Mouse (Mus musculus): ENCODE measurements around the gene Gm49388. TPM values are rescaled to one million over a fixed set of nuclear protein-coding genes. Genes with fewer than 3 reads are reported as not detected.

Gm49388 gene
- polyA plus RNA-seq, 1 experiment from 2014 or later, result not detected

- ATAC-seq (replicated peaks; ENCODE audit: insufficient number of reproducible peaks, low FRiP score, low TSS enrichment, low read depth) (no peak), DNase-seq (ENCODE audit: low spot score) (no peak)
- no peaks in the 10 kb centered on the region; the same call in 1 of the 2 replicates for H3K4me1 ChIP-seq (ENCODE audit: control insufficient read depth, insufficient read depth, low read length)
- peaks cover 10% of the 10 kb centered on the region for H3K36me3 ChIP-seq (replicated peaks; ENCODE audit: control insufficient read depth, insufficient read depth, low read depth, low read length)
- H3K4me2 ChIP-seq (ENCODE audit: low read depth, low read length), result no peak overlapping the region
- H3K27me3 ChIP-seq (ENCODE audit: control insufficient read depth, insufficient read depth, low read length), result no peaks in the 10 kb centered on the region
- H3K27ac ChIP-seq (replicated peaks; ENCODE audit: low read depth, low read length), result no peak overlapping the region
- WGBS, result 89% methylated on average over 4 of the region's 4 CpGs
- H3K4me3 ChIP-seq (ENCODE audit: low read depth, low read length), result no peak overlapping the region
- no peak overlapping the region for H3K9ac ChIP-seq (replicated peaks; ENCODE audit: low read length)
- H3K9me3 ChIP-seq (replicated peaks; ENCODE audit: control insufficient read depth, low read length), result no peaks in the 10 kb centered on the region
Measured at GRCm38 (mm10) chr7:127763642-127764041, 21.8 kb upstream of the Gm49388 start.

GRCm38 (mm10) chr7:127765756-127766155, 19.7 kb upstream of the Gm49388 start:
- no peaks in the 10 kb centered on the region for H3K27me3 ChIP-seq (ENCODE audit: control insufficient read depth, insufficient read depth, low read length)
- H3K4me1 ChIP-seq (ENCODE audit: control insufficient read depth, insufficient read depth, low read length), result peaks cover 2% of the 10 kb centered on the region; the same call in 1 of the 2 replicates
- H3K9ac ChIP-seq (replicated peaks; ENCODE audit: low read length), result no peak overlapping the region
- H3K4me3 ChIP-seq (ENCODE audit: low read depth, low read length), result no peak overlapping the region
- H3K36me3 ChIP-seq (replicated peaks; ENCODE audit: control insufficient read depth, insufficient read depth, low read depth, low read length), result peaks cover 10% of the 10 kb centered on the region
- H3K4me2 ChIP-seq (ENCODE audit: low read depth, low read length), result no peak overlapping the region
- H3K27ac ChIP-seq (replicated peaks; ENCODE audit: low read depth, low read length), result no peak overlapping the region
- no peaks in the 10 kb centered on the region for H3K9me3 ChIP-seq (replicated peaks; ENCODE audit: control insufficient read depth, low read length)
- no peak for ATAC-seq (replicated peaks; ENCODE audit: insufficient number of reproducible peaks, low FRiP score, low TSS enrichment, low read depth)
- no peak for DNase-seq (ENCODE audit: low spot score)
- 91% methylated on average over 2 of the region's 2 CpGs for WGBS

- H3K27me3 ChIP-seq (ENCODE audit: control insufficient read depth, insufficient read depth, low read length), result no peaks in the 10 kb centered on the region
- peaks cover 2% of the 10 kb centered on the region; the same call in 1 of the 2 replicates for H3K4me1 ChIP-seq (ENCODE audit: control insufficient read depth, insufficient read depth, low read length)
- H3K9me3 ChIP-seq (replicated peaks; ENCODE audit: control insufficient read depth, low read length), result no peaks in the 10 kb centered on the region
- no peak overlapping the region for H3K9ac ChIP-seq (replicated peaks; ENCODE audit: low read length)
- ATAC-seq (replicated peaks; ENCODE audit: insufficient number of reproducible peaks, low FRiP score, low TSS enrichment, low read depth), result no peak
- H3K36me3 ChIP-seq (replicated peaks; ENCODE audit: control insufficient read depth, insufficient read depth, low read depth, low read length), result peaks cover 10% of the 10 kb centered on the region
- DNase-seq (ENCODE audit: low spot score), result no peak
- H3K4me3 ChIP-seq (ENCODE audit: low read depth, low read length), result no peak overlapping the region
- H3K4me2 ChIP-seq (ENCODE audit: low read depth, low read length), result no peak overlapping the region
- 81% methylated on average over 17 of the region's 17 CpGs for WGBS
- no peak overlapping the region for H3K27ac ChIP-seq (replicated peaks; ENCODE audit: low read depth, low read length)
Measured at GRCm38 (mm10) chr7:127766851-127767609, 18.4 kb upstream of the Gm49388 start.

- DNase-seq (ENCODE audit: low spot score), result no peak
- H3K27me3 ChIP-seq (ENCODE audit: control insufficient read depth, insufficient read depth, low read length), result no peaks in the 10 kb centered on the region
- H3K4me1 ChIP-seq (ENCODE audit: control insufficient read depth, insufficient read depth, low read length), result peaks cover 2% of the 10 kb centered on the region; the same call in 1 of the 2 replicates
- no peaks in the 10 kb centered on the region for H3K9me3 ChIP-seq (replicated peaks; ENCODE audit: control insufficient read depth, low read length)
- no peak overlapping the region for H3K9ac ChIP-seq (replicated peaks; ENCODE audit: low read length)
- WGBS, result 93% methylated on average over 19 of the region's 19 CpGs
- H3K4me3 ChIP-seq (ENCODE audit: low read depth, low read length), result no peak overlapping the region
- H3K27ac ChIP-seq (replicated peaks; ENCODE audit: low read depth, low read length), result no peak overlapping the region
- H3K4me2 ChIP-seq (ENCODE audit: low read depth, low read length), result no peak overlapping the region
- peaks cover 10% of the 10 kb centered on the region for H3K36me3 ChIP-seq (replicated peaks; ENCODE audit: control insufficient read depth, insufficient read depth, low read depth, low read length)
- ATAC-seq (replicated peaks; ENCODE audit: insufficient number of reproducible peaks, low FRiP score, low TSS enrichment, low read depth), result no peak
Measured at GRCm38 (mm10) chr7:127767671-127768345, 17.6 kb upstream of the Gm49388 start.

GRCm38 (mm10) chr7:127768346-127768996, 16.9 kb upstream of the Gm49388 start:
- WGBS, result 47% methylated on average over 12 of the region's 13 CpGs
- Histone ChIP-seq H3K4me2 (ENCODE audit: low read depth, low read length) (no peak overlapping the region), H3K4me3 (ENCODE audit: low read depth, low read length) (no peak overlapping the region; the same call in 1 of the 2 replicates), H3K4me1 (ENCODE audit: control insufficient read depth, insufficient read depth, low read length) (peaks cover 2% of the 10 kb centered on the region; the same call in 1 of the 2 replicates), H3K9me3 (replicated peaks; ENCODE audit: control insufficient read depth, low read length) (no peaks in the 10 kb centered on the region), H3K36me3 (replicated peaks; ENCODE audit: control insufficient read depth, insufficient read depth, low read depth, low read length) (peaks cover 7% of the 10 kb centered on the region), H3K27me3 (ENCODE audit: control insufficient read depth, insufficient read depth, low read length) (no peaks in the 10 kb centered on the region), H3K9ac (replicated peaks; ENCODE audit: low read length) (no peak overlapping the region), H3K27ac (replicated peaks; ENCODE audit: low read depth, low read length) (0 out of 2 replicates have a peak overlapping the region, but pooled peaks have one; percentile 2)
- ATAC-seq (replicated peaks; ENCODE audit: insufficient number of reproducible peaks, low FRiP score, low TSS enrichment, low read depth), result peak; percentile 60
- DNase-seq (ENCODE audit: low spot score), result no peak

- Histone ChIP-seq H3K9me3 (replicated peaks; ENCODE audit: control insufficient read depth, low read length) (no peaks in the 10 kb centered on the region), H3K36me3 (replicated peaks; ENCODE audit: control insufficient read depth, insufficient read depth, low read depth, low read length) (peaks cover 7% of the 10 kb centered on the region), H3K4me3 (ENCODE audit: low read depth, low read length) (peak overlapping the region; percentile 47), H3K4me2 (ENCODE audit: low read depth, low read length) (peak overlapping the region; percentile 81), H3K27ac (replicated peaks; ENCODE audit: low read depth, low read length) (peak overlapping the region; percentile 87), H3K9ac (replicated peaks; ENCODE audit: low read length) (peak overlapping the region; percentile 72), H3K27me3 (ENCODE audit: control insufficient read depth, insufficient read depth, low read length) (no peaks in the 10 kb centered on the region), H3K4me1 (ENCODE audit: control insufficient read depth, insufficient read depth, low read length) (peaks cover 2% of the 10 kb centered on the region; the same call in 1 of the 2 replicates)
- ATAC-seq (replicated peaks; ENCODE audit: insufficient number of reproducible peaks, low FRiP score, low TSS enrichment, low read depth) (peak; percentile 84), DNase-seq (ENCODE audit: low spot score) (peak; percentile 96)
- 1% methylated on average over 16 of the region's 16 CpGs for WGBS
Measured at GRCm38 (mm10) chr7:127768997-127769593, 16.3 kb upstream of the Gm49388 start.

GRCm38 (mm10) chr7:127769651-127770038, 15.8 kb upstream of the Gm49388 start, which contains the start of gene Orai3:
Orai3 (plus strand) TSS chr7:127769815.
- peaks cover 7% of the 10 kb centered on the region for H3K36me3 ChIP-seq (replicated peaks; ENCODE audit: control insufficient read depth, insufficient read depth, low read depth, low read length)
- peak; percentile 87 for DNase-seq (ENCODE audit: low spot score)

More at GRCm38 (mm10) chr7:127769651-127770038, 15.8 kb upstream of the Gm49388 start, which contains the start of gene Orai3:
- Histone ChIP-seq H3K27me3 (ENCODE audit: control insufficient read depth, insufficient read depth, low read length) (no peaks in the 10 kb centered on the region), H3K9me3 (replicated peaks; ENCODE audit: control insufficient read depth, low read length) (no peaks in the 10 kb centered on the region), H3K4me1 (ENCODE audit: control insufficient read depth, insufficient read depth, low read length) (peaks cover 2% of the 10 kb centered on the region; the same call in 1 of the 2 replicates), H3K27ac (replicated peaks; ENCODE audit: low read depth, low read length) (peak within 1 kb of the TSS; percentile 87), H3K9ac (replicated peaks; ENCODE audit: low read length) (peak within 1 kb of the TSS; percentile 72), H3K4me3 (ENCODE audit: low read depth, low read length) (peak within 1 kb of the TSS; percentile 47), H3K4me2 (ENCODE audit: low read depth, low read length) (peak within 1 kb of the TSS; percentile 81)
- under 1% methylated on average over 24 of the region's 24 CpGs for WGBS
- ATAC-seq (replicated peaks; ENCODE audit: insufficient number of reproducible peaks, low FRiP score, low TSS enrichment, low read depth), result peak; percentile 61

All from embryonic facial prominence, embryonic 11.5 days (tissue).